Mouse (Mus musculus) liver, embryonic 14.5 days (tissue): ENCODE data around the gene Hsf4. TPM values are rescaled to one million over a fixed set of nuclear protein-coding genes. Genes with fewer than 3 reads are reported as not detected.

Experiments used
- ATAC-seq: fragments of 200-750 bp; cut with Nextera tagmentation; 2 replicates; pipeline ENCODE4 v1.8.0; 2017; ENCODE audit warnings: moderate number of reproducible peaks, mild to moderate bottlenecking, moderate library complexity; ENCODE audit not compliant: insufficient read depth
- DNase-seq, 3 experiments: peaks; one replicate each; pipeline ENCODE4 v3.0.0-alpha.2; 2012 to 2013; ENCODE audit warnings: low read depth in 3 of 3, low spot score in 3 of 3
- H3K27ac ChIP-seq: fragments of 300-500 bp; sonication (generic); 2 replicates; pipeline ENCODE4 v1.5.1; 2014; ENCODE audit warnings: moderate library complexity, mild to moderate bottlenecking, control low read depth, inconsistent platforms
- H3K27me3 ChIP-seq: fragments of 300-500 bp; sonication (generic); 2 replicates; pipeline ENCODE4 v1.6.1; 2014; ENCODE audit warnings: mild to moderate bottlenecking, low read length, moderate library complexity; ENCODE audit not compliant: control insufficient read depth, insufficient read depth
- H3K36me3 ChIP-seq: fragments of 300-500 bp; sonication (generic); replicated peaks from 2 replicates; pipeline ENCODE4 v1.6.1; 2014; ENCODE audit warnings: low read depth; ENCODE audit not compliant: control insufficient read depth, insufficient read depth
- H3K4me1 ChIP-seq, 2 experiments: fragments of 200-500 bp in 1 of 2; fragments of 300-500 bp in 1 of 2; sonication (generic) in 1 of 2; replicated peaks; 2 replicates each; pipeline ENCODE4 v1.6.1; 2012 to 2014; ENCODE audit warnings: antibody characterized with exemption in 1 of 2, inconsistent platforms in 1 of 2, low read length in 1 of 2; ENCODE audit not compliant: control insufficient read depth in 2 of 2, insufficient read depth in 2 of 2
- H3K4me2 ChIP-seq: fragments of 300-500 bp; sonication (generic); 2 replicates; pipeline ENCODE4 v1.6.1; 2014; ENCODE audit warnings: low read depth, mild to moderate bottlenecking, control low read depth, moderate library complexity
- H3K4me3 ChIP-seq, 2 experiments: fragments of 200-500 bp in 1 of 2; fragments of 300-500 bp in 1 of 2; sonication (generic) in 1 of 2; 2 replicates each; pipeline ENCODE4 v1.5.1; 2012 to 2014; ENCODE audit warnings: low read depth in 2 of 2, low read length in 2 of 2, mild to moderate bottlenecking in 2 of 2, control low read depth in 1 of 2, inconsistent platforms in 1 of 2, moderate library complexity in 1 of 2; ENCODE audit not compliant: insufficient read depth in 1 of 2
- H3K9ac ChIP-seq: fragments of 300-500 bp; sonication (generic); replicated peaks from 2 replicates; pipeline ENCODE4 v1.6.1; 2014; ENCODE audit warnings: mild to moderate bottlenecking, control low read depth, moderate library complexity
- H3K9me3 ChIP-seq: fragments of 300-500 bp; sonication (generic); 2 replicates; pipeline ENCODE4 v1.6.1; 2016; ENCODE audit warnings: low read length, mixed read lengths; ENCODE audit not compliant: control insufficient read depth
- CTCF ChIP-seq: IDR thresholded peaks from 2 replicates; pipeline ENCODE4 v1.5.1; 2016; ENCODE audit warnings: antibody characterized with exemption, low read depth, control low read depth
- EP300 ChIP-seq: IDR thresholded peaks from 2 replicates; pipeline ENCODE4 v1.6.1; 2016; ENCODE audit warnings: antibody characterized with exemption, low read depth
- WGBS: fragments of 180-500 bp; shearing (Covaris S2); extraction: QIAGEN DNeasy Blood & Tissue Kit; methylation state at CpG from one replicate; pipeline ENCODE4 v1.1.7; 2014; ENCODE audit not compliant: insufficient replicate concordance; 5-methylcytosine and 5-hydroxymethylcytosine counted together
- polyA plus RNA-seq, 2 experiments: library from polyadenylated mRNA; depleted of rRNA in 1 of 2; stranded (reverse) in 1 of 2; unstranded in 1 of 2; fragments of >200 nt; fragmentation: Nextera tagmentation in 1 of 2; extraction: Ambion mirVana in 1 of 2; gene quantifications; 2 replicates each; pipeline versions ENCODE4 v1.2.1 to v1.2.3; 2012 to 2014

The Hsf4 gene
- polyA plus RNA-seq, 2 experiments: 0.03 to 0.08 TPM

GRCm38 (mm10) chr8:105313622-105314402 lies 44.2 kb downstream of the Hsf4 start:
- TF ChIP-seq EP300 (no peak), CTCF (0 out of 2 replicates have a peak, but pooled peaks have one; percentile 2)
- no peak for DNase-seq
- H3K9ac ChIP-seq: peak overlapping the region; percentile 25; the same call in 1 of the 2 replicates
- H3K4me1 ChIP-seq: peaks cover 26 to 28% of the 10 kb centered on the region in 2 experiments
- H3K36me3 ChIP-seq: peaks cover 78% of the 10 kb centered on the region
- H3K4me3 ChIP-seq: no peak overlapping the region
- ATAC-seq: peak; percentile 40
- no peaks in the 10 kb centered on the region for H3K9me3 ChIP-seq
- peak overlapping the region; percentile 51 for H3K4me2 ChIP-seq
- no peaks in the 10 kb centered on the region for H3K27me3 ChIP-seq
- peak overlapping the region; percentile 8; the same call in 1 of the 2 replicates for H3K27ac ChIP-seq
- WGBS: 73% methylated on average over 9 of the region's 9 CpGs

GRCm38 (mm10) chr8:105315073-105315769 lies 45.6 kb downstream of the Hsf4 start:
- no peak for DNase-seq
- Histone ChIP-seq H3K4me2 (no peak overlapping the region), H3K4me1 (peaks cover 39 to 41% of the 10 kb centered on the region in 2 experiments), H3K9me3 (no peaks in the 10 kb centered on the region), H3K4me3 (no peak overlapping the region), H3K27ac (no peak overlapping the region), H3K36me3 (peaks cover 72% of the 10 kb centered on the region), H3K9ac (no peak overlapping the region), H3K27me3 (no peaks in the 10 kb centered on the region)
- 92% methylated on average over 18 of the region's 18 CpGs for WGBS
- TF ChIP-seq CTCF: no peak
- no peak for TF ChIP-seq EP300
- no peak for ATAC-seq

- H3K36me3 ChIP-seq: peaks cover 57% of the 10 kb centered on the region
- H3K4me1 ChIP-seq: peaks cover 38 to 43% of the 10 kb centered on the region in 2 experiments
Measured at GRCm38 (mm10) chr8:105317941-105318340, 48.3 kb downstream of the Hsf4 start.

GRCm38 (mm10) chr8:105318662-105319190 lies 49.1 kb downstream of the Hsf4 start:
- peaks cover 38 to 42% of the 10 kb centered on the region in 2 experiments for H3K4me1 ChIP-seq
- no peak overlapping the region for H3K27ac ChIP-seq
- peaks cover 50% of the 10 kb centered on the region for H3K36me3 ChIP-seq

More at GRCm38 (mm10) chr8:105317941-105318340, 48.3 kb downstream of the Hsf4 start:
- H3K9ac ChIP-seq: no peak overlapping the region
- WGBS: 84% methylated on average over 4 of the region's 4 CpGs
- no peaks in the 10 kb centered on the region for H3K9me3 ChIP-seq
- H3K4me2 ChIP-seq: no peak overlapping the region
- H3K27ac ChIP-seq: no peak overlapping the region
- H3K4me3 ChIP-seq: no peak overlapping the region
- TF ChIP-seq CTCF (no peak), EP300 (no peak)
- DNase-seq (no peak), ATAC-seq (no peak)
- H3K27me3 ChIP-seq: no peaks in the 10 kb centered on the region

More at GRCm38 (mm10) chr8:105318662-105319190, 49.1 kb downstream of the Hsf4 start:
- H3K4me2 ChIP-seq: no peak overlapping the region
- WGBS: 76% methylated on average over 11 of the region's 11 CpGs
- H3K27me3 ChIP-seq: no peaks in the 10 kb centered on the region
- TF ChIP-seq EP300 (no peak), CTCF (no peak)
- no peaks in the 10 kb centered on the region for H3K9me3 ChIP-seq
- ATAC-seq (no peak), DNase-seq (no peak)
- H3K9ac ChIP-seq: no peak overlapping the region
- H3K4me3 ChIP-seq: no peak overlapping the region
